Mouse (Mus musculus) megakaryocyte, embryonic 14.5 days (primary cell): ENCODE measurements around the gene Slc38a6.

Experiments used
- FLI1 ChIP-seq: IDR thresholded peaks from 2 replicates; pipeline ENCODE4 v1.6.1; 2012; ENCODE audit warnings: low read length, inconsistent platforms, mixed read lengths
- GATA1 ChIP-seq: IDR thresholded peaks from 3 replicates; pipeline ENCODE4 v1.6.1; 2012; ENCODE audit warnings: mixed read lengths, low read length, inconsistent platforms, borderline replicate concordance

- no peak for TF ChIP-seq GATA1
- no peak for TF ChIP-seq FLI1
Observed at GRCm38 (mm10) chr12:73368868-73369608, 82.5 kb downstream of the Slc38a6 start.
